Mouse (Mus musculus): ENCODE results near the gene Peli1. TPM values are rescaled to one million over a fixed set of nuclear protein-coding genes. Genes with fewer than 3 reads are reported as not detected.

Peli1 gene
- 118 and 121 TPM in 2 replicates for polyA plus RNA-seq (2015; fragmentation: Nextera tagmentation; extraction: Ambion mirVana)

DNA sequence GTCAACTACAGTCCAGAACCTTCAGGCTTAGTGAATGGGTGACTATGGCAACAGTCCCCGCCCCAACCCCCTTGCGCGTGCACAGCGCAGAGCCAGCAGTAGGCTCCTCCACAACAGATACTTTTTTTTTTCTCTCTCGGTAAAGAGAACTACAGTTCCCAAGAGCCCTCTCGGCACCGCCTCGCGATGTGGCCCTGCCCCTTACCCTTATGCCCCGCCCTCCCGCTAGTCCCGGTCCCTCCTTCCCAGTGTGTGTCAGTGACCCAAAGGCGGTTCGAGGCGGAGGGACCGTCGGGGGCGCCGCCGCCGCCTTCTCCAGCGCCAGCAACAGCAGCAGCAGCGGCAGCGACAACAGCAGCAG lies at the start of gene Peli1:
Gene Peli1 (plus strand): TSS at position 225 of the 361 bp plus-strand sequence.
- H3K9me3 ChIP-seq: no peaks in the 10 kb centered on the region
- peak within 1 kb of the TSS; percentile 67 for H3K4me2 ChIP-seq (replicated peaks)
- H3K27ac ChIP-seq (replicated peaks): peak within 1 kb of the TSS; percentile 100
- ATAC-seq (replicated peaks): peak; percentile 100
- H3K36me3 ChIP-seq: no peaks in the 10 kb centered on the region
- 0% methylated on average over 24 of the region's 24 CpGs for WGBS
- peaks cover 20% of the 10 kb centered on the region for H3K4me1 ChIP-seq
- H3K4me3 ChIP-seq: peak within 1 kb of the TSS; percentile 86
- H3K27me3 ChIP-seq: no peaks in the 10 kb centered on the region
- peak within 1 kb of the TSS; percentile 95 for H3K9ac ChIP-seq (replicated peaks)

DNA sequence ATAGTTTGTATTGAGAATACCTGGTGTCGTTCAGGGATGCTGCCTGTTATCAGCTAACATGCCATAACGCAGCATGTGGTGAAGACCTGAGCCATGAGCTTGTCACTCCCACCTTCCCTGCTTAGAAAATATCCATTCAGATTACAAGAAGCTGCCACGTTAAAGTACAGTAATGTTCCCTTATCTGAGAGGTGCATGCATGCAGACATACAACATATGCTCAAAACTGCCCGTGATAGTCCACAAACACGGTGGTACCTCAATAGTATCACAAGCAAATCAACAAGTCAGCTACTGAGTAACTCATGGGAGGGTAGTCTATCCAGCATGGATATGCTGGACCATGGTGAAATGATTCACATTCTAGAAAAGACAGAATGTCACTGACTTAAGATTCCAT lies 48.5 kb upstream of the Peli1 start:
- Histone ChIP-seq H3K27me3 (no peaks in the 10 kb centered on the region), H3K9me3 (no peaks in the 10 kb centered on the region), H3K36me3 (no peaks in the 10 kb centered on the region), H3K27ac (replicated peaks) (no peak overlapping the region), H3K4me3 (no peak overlapping the region), H3K4me1 (0 out of 2 replicates have a peak, but pooled peaks cover 2% of the 10 kb centered on the region), H3K4me2 (replicated peaks) (no peak overlapping the region), H3K9ac (replicated peaks) (no peak overlapping the region)
- no peak for ATAC-seq (replicated peaks)
- WGBS: 92% methylated on average over 5 of the region's 5 CpGs

DNA sequence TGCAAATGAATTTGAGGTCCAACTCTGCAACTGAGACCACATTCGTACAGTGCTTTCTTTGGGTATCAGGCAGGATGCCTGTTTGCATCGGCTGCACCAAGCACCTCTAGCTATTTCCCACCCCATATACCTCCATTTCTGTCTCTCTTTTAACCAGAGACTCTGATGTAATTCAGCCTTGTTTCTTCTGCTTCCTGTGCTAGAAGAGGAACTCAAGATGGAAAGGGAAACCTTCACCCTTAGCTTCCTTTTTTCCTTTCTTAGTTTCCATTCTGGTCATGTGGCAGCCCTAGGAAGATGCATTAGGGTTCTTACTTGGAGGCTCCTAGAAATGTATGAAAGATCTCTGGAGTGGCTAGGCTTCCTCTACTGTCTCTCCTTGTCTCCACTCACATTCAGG lies 44.9 kb upstream of the Peli1 start:
- ATAC-seq (replicated peaks): no peak
- no peaks in the 10 kb centered on the region for H3K36me3 ChIP-seq
- no peaks in the 10 kb centered on the region for H3K4me1 ChIP-seq
- H3K9me3 ChIP-seq: no peaks in the 10 kb centered on the region
- H3K9ac ChIP-seq (replicated peaks): no peak overlapping the region
- H3K4me3 ChIP-seq: no peak overlapping the region
- H3K27me3 ChIP-seq: no peaks in the 10 kb centered on the region
- H3K4me2 ChIP-seq (replicated peaks): no peak overlapping the region
- no peak overlapping the region for H3K27ac ChIP-seq (replicated peaks)
- WGBS: 88% methylated on average over 2 of the region's 2 CpGs

DNA sequence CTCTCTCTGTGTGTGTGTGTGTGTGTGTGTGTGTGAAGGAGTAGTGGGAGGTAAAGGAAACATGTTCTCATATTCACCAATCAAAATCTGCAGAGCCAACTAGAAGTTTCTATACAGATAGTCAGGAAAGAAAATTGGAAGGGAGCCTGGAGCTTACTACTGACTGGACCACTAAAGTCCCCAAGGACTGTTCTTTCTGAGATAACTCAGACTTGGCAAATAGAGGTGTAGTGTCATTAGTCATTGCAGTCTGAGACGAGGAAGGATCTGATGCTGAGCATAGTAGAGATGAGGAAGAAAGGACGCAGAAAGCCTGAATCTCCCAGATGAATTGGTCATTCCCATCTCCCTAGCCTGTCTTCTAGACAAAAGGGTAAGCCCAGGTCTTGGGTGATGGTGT lies 43.2 kb upstream of the Peli1 start:
- H3K4me2 ChIP-seq (replicated peaks): no peak overlapping the region
- WGBS: 82% methylated on average over 2 of the region's 2 CpGs

DNA sequence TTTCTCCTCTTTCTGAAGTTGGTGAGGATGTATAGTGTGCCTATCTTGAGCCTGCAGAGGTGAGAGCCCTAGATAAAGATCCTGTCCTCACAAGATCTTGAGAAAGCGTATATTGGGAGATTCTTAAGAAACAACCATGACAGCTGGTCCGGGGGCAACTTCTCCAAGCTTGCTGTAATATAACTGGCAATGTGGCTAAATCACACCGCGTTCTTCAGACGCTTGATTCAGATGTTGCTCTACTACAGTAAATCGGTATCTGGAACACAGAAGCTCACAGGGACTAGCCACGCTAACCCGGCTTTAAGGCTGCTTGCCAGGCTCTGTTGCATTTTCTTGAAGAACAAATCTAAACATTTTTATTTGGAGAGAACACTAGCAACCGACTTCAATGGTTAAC lies 39.4 kb upstream of the Peli1 start:
- ATAC-seq (replicated peaks): no peak
- H3K36me3 ChIP-seq: no peaks in the 10 kb centered on the region
- WGBS: 88% methylated on average over 9 of the region's 9 CpGs

More for the DNA sequence above, 43.2 kb upstream of the Peli1 start:
- Histone ChIP-seq H3K27ac (replicated peaks) (no peak overlapping the region), H3K27me3 (no peaks in the 10 kb centered on the region), H3K4me1 (no peaks in the 10 kb centered on the region), H3K4me3 (no peak overlapping the region), H3K9ac (replicated peaks) (no peak overlapping the region), H3K9me3 (no peaks in the 10 kb centered on the region), H3K36me3 (no peaks in the 10 kb centered on the region)
- no peak for ATAC-seq (replicated peaks)

DNA sequence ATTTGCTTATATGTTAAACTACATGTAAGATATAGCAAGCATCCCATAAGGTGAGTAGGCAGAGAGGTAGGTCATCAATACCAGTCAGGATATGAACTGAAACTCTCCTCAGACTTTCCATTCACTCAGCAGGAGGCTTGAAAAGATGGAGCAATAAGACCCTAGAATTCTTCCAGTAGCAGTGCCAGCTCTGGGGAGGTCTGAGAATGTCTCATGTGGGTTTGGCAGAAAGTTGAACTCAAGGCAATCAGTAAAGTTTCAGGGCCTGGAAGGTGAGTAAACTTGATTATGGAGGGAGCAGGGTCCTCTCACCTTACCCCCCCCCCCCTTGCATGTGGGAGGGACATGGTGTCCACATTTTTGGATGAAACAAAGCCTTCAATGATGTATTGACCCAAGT lies 36.5 kb upstream of the Peli1 start:
- H3K9ac ChIP-seq (replicated peaks): no peak overlapping the region
- H3K4me1 ChIP-seq: no peaks in the 10 kb centered on the region
- H3K27me3 ChIP-seq: no peaks in the 10 kb centered on the region
- H3K9me3 ChIP-seq: no peaks in the 10 kb centered on the region
- no peak overlapping the region for H3K27ac ChIP-seq (replicated peaks)
- no peaks in the 10 kb centered on the region for H3K36me3 ChIP-seq
- H3K4me2 ChIP-seq (replicated peaks): no peak overlapping the region
- no peak overlapping the region for H3K4me3 ChIP-seq
- no peak for ATAC-seq (replicated peaks)

More for the DNA sequence above, 39.4 kb upstream of the Peli1 start:
- no peak overlapping the region for H3K4me3 ChIP-seq
- H3K9me3 ChIP-seq: no peaks in the 10 kb centered on the region
- H3K4me2 ChIP-seq (replicated peaks): no peak overlapping the region
- no peak overlapping the region for H3K27ac ChIP-seq (replicated peaks)
- H3K9ac ChIP-seq (replicated peaks): no peak overlapping the region
- no peaks in the 10 kb centered on the region for H3K27me3 ChIP-seq
- H3K4me1 ChIP-seq: no peaks in the 10 kb centered on the region

DNA sequence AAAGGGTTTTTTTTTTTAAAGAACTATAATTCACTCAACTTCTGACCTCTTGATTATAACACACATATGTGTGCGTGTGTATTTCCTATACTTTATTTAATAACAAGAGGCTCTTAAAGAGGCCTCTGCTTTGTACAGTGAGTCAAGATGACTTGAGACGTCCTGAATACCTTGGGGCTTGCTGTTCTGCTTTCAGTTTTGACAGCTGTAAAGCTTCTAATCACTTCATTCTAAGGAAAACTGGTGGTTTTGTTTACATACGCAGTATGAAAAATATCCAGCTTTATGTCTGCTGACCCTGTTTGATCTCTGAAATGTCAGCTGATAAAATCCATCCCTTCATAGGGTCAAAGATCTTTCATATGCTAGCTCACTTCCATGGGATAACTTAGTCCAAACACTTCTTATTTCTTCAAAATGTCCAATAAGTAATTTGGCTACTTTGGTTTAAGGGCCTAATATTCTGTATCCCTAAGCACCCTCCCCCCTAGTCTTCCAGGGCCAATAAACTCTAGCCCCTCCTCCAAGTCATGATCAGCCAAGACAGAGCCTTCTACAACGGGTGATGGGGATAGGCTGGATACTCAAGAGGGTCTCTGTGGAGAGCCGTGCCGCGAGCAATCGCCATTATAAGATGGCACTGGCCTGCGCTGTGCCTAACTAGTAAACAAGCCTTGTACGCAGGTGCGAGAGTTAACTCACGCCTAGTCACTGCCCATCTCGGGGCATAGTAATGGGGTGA lies 34.8 kb upstream of the Peli1 start:
- Histone ChIP-seq H3K27me3 (no peaks in the 10 kb centered on the region), H3K4me2 (replicated peaks) (no peak overlapping the region), H3K9me3 (no peaks in the 10 kb centered on the region), H3K4me1 (no peaks in the 10 kb centered on the region), H3K4me3 (no peak overlapping the region), H3K27ac (replicated peaks) (no peak overlapping the region), H3K9ac (replicated peaks) (no peak overlapping the region), H3K36me3 (no peaks in the 10 kb centered on the region)
- no peak for ATAC-seq (replicated peaks)
- WGBS: 88% methylated on average over 13 of the region's 13 CpGs

DNA sequence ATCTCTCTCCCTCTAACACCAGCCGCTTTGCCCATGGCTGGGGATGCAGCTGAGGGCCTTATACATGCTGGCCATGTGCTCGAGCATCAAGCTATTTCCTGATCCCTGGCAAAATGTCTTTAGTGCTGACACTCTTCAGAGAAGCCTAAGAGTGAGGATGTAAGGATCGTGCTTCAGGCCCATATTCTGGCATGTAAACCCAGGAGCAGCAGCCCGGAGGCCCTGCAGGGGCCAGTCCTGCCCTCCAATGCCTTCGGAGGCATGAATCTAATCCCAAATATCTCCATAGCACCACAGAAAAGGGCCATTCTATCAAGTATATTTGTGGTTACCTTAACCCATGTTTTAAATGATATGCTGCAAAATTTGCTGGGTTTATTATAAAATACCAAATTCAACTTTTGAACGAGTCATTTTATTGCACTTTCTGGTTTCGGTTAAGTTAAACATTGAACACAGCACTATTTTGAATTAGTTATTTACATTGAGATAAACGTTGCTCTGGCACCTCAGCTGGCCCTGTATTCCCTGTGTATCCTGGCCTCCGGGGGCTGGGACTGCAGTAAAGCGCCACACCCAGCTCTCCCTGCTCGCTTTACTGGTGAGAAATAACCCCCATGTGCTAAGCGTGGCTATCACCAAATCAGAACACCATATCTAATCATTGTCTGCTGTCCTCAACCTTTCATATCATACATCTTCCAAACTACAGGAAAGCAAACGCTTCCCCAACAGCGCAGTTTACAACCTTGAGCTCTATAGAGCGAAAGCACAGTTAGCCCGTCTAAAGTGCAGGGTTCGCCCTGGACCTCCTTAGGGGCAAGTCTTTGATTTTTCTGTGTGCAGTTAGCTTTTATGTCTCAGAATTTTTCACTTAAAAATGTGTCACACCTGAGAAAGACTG lies 33.3 kb upstream of the Peli1 start:
- Histone ChIP-seq H3K27ac (replicated peaks) (no peak overlapping the region), H3K9ac (replicated peaks) (no peak overlapping the region), H3K4me3 (no peak overlapping the region), H3K36me3 (no peaks in the 10 kb centered on the region), H3K27me3 (no peaks in the 10 kb centered on the region), H3K4me2 (replicated peaks) (no peak overlapping the region), H3K4me1 (no peaks in the 10 kb centered on the region), H3K9me3 (no peaks in the 10 kb centered on the region)
- no peak for ATAC-seq (replicated peaks)
- WGBS: 89% methylated on average over 17 of the region's 17 CpGs

DNA sequence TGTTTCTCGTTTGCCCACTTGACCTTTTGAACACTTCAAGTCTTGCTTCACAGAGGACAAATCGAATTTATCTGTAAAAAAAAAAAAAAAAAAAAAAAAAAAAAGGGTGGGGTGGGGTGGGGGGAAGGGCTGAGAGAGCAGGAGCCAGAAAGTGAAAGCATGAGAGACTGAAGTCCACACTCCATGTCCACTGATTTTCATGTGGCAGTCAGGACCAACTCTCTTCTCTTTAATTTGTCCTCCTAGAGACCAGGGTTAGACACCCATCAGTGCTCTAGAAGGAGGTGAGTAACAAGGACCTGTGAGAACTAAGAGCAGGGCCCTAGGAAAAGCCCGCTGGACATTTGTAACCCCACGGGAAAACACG lies 32.7 kb upstream of the Peli1 start:
- WGBS: 86% methylated on average over 5 of the region's 5 CpGs
- H3K27ac ChIP-seq (replicated peaks): no peak overlapping the region
- no peaks in the 10 kb centered on the region for H3K9me3 ChIP-seq
- H3K27me3 ChIP-seq: no peaks in the 10 kb centered on the region
- no peak overlapping the region for H3K4me3 ChIP-seq
- no peak overlapping the region for H3K9ac ChIP-seq (replicated peaks)
- no peaks in the 10 kb centered on the region for H3K4me1 ChIP-seq
- no peaks in the 10 kb centered on the region for H3K36me3 ChIP-seq
- no peak overlapping the region for H3K4me2 ChIP-seq (replicated peaks)
- no peak for ATAC-seq (replicated peaks)

DNA sequence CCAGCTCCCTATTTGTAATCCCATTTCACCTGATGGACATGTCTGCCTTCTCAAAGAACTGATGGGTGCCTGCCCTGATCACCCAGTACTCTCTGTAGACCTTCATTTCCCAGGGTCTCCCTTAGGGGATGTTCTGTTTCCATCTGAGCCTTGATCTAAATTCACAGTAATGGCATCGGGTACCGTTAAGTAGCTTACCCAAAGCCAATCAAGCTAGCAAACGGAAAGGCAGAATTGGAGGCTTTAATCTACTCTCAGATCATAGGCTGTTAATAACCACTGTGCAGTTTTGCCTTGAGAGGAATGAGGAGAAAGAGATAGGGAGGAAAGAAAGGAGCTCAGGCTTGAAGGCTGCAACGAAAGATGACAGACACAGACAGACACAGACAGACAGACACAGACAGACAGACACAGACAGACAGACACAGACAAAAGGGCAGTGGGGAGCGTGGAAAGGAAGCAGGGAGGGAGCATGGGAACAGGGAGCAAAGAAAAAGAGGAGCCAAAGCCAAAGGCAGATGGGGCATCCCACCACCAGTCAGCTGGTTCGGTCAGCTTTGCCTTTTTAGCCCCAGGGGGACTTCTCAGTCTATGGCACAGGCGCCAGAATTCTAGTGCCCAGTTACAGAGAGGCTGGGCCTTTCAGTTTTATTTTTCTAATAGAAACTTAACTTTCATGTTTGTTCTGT lies 30.6 kb upstream of the Peli1 start:
- WGBS: 64% methylated on average over 7 of the region's 7 CpGs

DNA sequence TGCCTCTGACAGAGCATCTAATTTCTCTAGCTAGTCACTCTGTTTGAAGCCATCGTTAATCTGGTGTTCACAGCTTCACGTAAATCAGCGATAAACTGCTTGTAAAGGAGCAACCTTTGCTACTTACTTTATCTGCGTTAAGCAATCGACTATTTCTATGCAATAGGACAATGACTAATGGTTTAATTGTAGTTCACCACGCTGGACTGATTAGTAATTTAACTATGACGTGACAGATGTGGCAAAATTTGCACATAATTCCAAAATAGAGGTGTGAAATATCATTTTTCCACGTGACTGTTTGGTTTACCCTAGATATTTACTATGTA lies 30.1 kb upstream of the Peli1 start:
- Histone ChIP-seq H3K4me1 (no peaks in the 10 kb centered on the region), H3K9ac (replicated peaks) (no peak overlapping the region)

More for the DNA sequence above, 30.6 kb upstream of the Peli1 start:
- no peaks in the 10 kb centered on the region for H3K4me1 ChIP-seq
- H3K4me3 ChIP-seq: no peak overlapping the region
- no peaks in the 10 kb centered on the region for H3K36me3 ChIP-seq
- H3K4me2 ChIP-seq (replicated peaks): no peak overlapping the region
- H3K27me3 ChIP-seq: no peaks in the 10 kb centered on the region
- H3K9me3 ChIP-seq: no peaks in the 10 kb centered on the region
- no peak overlapping the region for H3K27ac ChIP-seq (replicated peaks)
- H3K9ac ChIP-seq (replicated peaks): no peak overlapping the region
- ATAC-seq (replicated peaks): no peak

DNA sequence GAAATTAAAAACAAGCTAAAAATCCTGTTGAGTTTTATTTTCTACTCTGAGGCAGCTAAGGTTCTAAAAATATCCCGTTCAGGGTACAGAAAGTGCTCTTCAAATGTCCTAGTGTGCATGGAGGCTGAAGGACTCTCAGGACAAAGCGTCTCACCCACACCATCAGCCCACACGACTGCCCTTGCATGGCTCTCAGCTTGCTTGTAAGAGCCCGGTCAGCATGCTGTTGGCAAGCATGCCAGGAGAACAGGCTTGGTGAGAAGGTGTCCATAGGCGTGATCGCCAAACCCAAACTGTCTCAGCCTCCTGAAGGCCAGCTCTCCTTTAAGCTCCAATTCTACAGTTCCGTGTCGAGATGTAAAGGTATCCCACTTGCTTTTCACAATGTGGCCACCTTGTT lies 29.7 kb upstream of the Peli1 start:
- no peak overlapping the region for H3K4me3 ChIP-seq
- no peak overlapping the region for H3K27ac ChIP-seq (replicated peaks)
- 84% methylated on average over 8 of the region's 8 CpGs for WGBS
- H3K9me3 ChIP-seq: no peaks in the 10 kb centered on the region
- no peak overlapping the region for H3K9ac ChIP-seq (replicated peaks)
- ATAC-seq (replicated peaks): no peak
- H3K36me3 ChIP-seq: no peaks in the 10 kb centered on the region
- H3K4me1 ChIP-seq: no peaks in the 10 kb centered on the region
- no peaks in the 10 kb centered on the region for H3K27me3 ChIP-seq
- no peak overlapping the region for H3K4me2 ChIP-seq (replicated peaks)

More for the DNA sequence above, 30.1 kb upstream of the Peli1 start:
- Histone ChIP-seq H3K4me3 (no peak overlapping the region), H3K4me2 (replicated peaks) (no peak overlapping the region), H3K27me3 (no peaks in the 10 kb centered on the region), H3K36me3 (no peaks in the 10 kb centered on the region), H3K9me3 (no peaks in the 10 kb centered on the region), H3K27ac (replicated peaks) (no peak overlapping the region)
- 54% methylated on average over 8 of the region's 8 CpGs for WGBS
- ATAC-seq (replicated peaks): no peak

Measured in forebrain, embryonic 15.5 days (tissue).